In genomic region chr11:70763582-70763935, GRCm38 (mm10) we compare ENCODE assay signal across 8 mouse cellular contexts. TPM values are rescaled to one million over a fixed set of nuclear protein-coding genes. Genes with fewer than 3 reads are reported as not detected.
DNase-seq lines count a peak whose midpoint lies in the region; ATAC-seq and TF ChIP-seq lines count a peak whose summit lies in the region.

No protein-coding gene starts in this region.

- H3K36me3 ChIP-seq in spleen, adult 2 months (ENCODE audit: control insufficient read depth, insufficient read depth, low read length): no peaks in the 10 kb centered on the region
- no peaks in the 10 kb centered on the region for H3K36me3 ChIP-seq in forebrain, embryonic 11.5 days (ENCODE audit: control insufficient read depth, insufficient read depth, low read length)
- peaks cover 8% of the 10 kb centered on the region; the same call in 1 of the 2 replicates for H3K36me3 ChIP-seq in limb, embryonic 13.5 days
- no peaks in the 10 kb centered on the region for H3K36me3 ChIP-seq in stomach, embryonic 16.5 days (ENCODE audit: control insufficient read depth, insufficient read depth, low read length)

- 10% methylated on average over 3 of the region's 3 CpGs for WGBS in spleen, adult 2 months
- WGBS in forebrain, embryonic 11.5 days: 37% methylated on average over 3 of the region's 3 CpGs
- WGBS in limb, embryonic 13.5 days: 34% methylated on average over 3 of the region's 3 CpGs
- 22% methylated on average over 3 of the region's 3 CpGs for WGBS in stomach, embryonic 16.5 days

- ATAC-seq in forebrain, embryonic 11.5 days (replicated peaks; ENCODE audit: low FRiP score): no peak
- no peak for ATAC-seq in limb, embryonic 13.5 days (ENCODE audit: low FRiP score, low read depth)
- no peak for ATAC-seq in stomach, embryonic 16.5 days (ENCODE audit: insufficient read depth, low FRiP score)
- ATAC-seq in cerebellum, adult (ENCODE audit: insufficient number of reproducible peaks, low FRiP score, low TSS enrichment): no peak

- H3K9ac ChIP-seq in forebrain, embryonic 11.5 days (ENCODE audit: low read length): peak overlapping the region; percentile 86
- H3K9ac ChIP-seq in limb, embryonic 13.5 days: peak overlapping the region; percentile 77
- H3K9ac ChIP-seq in stomach, embryonic 16.5 days (ENCODE audit: low read length): peak overlapping the region; percentile 89

- no peak for TF ChIP-seq CTCF in spleen, adult 2 months (IDR thresholded peaks at IDR 0.05; ENCODE audit: extremely low read depth, insufficient read depth, insufficient read length, insufficient replicate concordance)

- no peaks in the 10 kb centered on the region for H3K9me3 ChIP-seq in forebrain, embryonic 11.5 days (ENCODE audit: control insufficient read depth, low read length)
- no peaks in the 10 kb centered on the region for H3K9me3 ChIP-seq in limb, embryonic 13.5 days
- no peaks in the 10 kb centered on the region for H3K9me3 ChIP-seq in stomach, embryonic 16.5 days (replicated peaks; ENCODE audit: control insufficient read depth, low read length)

- H3K4me2 ChIP-seq in forebrain, embryonic 11.5 days (ENCODE audit: low read depth, low read length, severe bottlenecking): peak overlapping the region; percentile 79
- peak overlapping the region; percentile 79 for H3K4me2 ChIP-seq in limb, embryonic 13.5 days (replicated peaks)
- peak overlapping the region; percentile 77 for H3K4me2 ChIP-seq in stomach, embryonic 16.5 days (ENCODE audit: low read depth, low read length)

- peak overlapping the region; percentile 81 for H3K4me3 ChIP-seq in spleen, adult 2 months (ENCODE audit: extremely low read depth, insufficient read depth, insufficient read length)
- peak overlapping the region; percentile 82 for H3K4me3 ChIP-seq in forebrain, embryonic 11.5 days (ENCODE audit: low read depth, low read length)
- peak overlapping the region; percentile 69 for H3K4me3 ChIP-seq in limb, embryonic 13.5 days
- peak overlapping the region; percentile 78 for H3K4me3 ChIP-seq in stomach, embryonic 16.5 days (replicated peaks; ENCODE audit: low read length)

- H3K27ac ChIP-seq in spleen, adult 2 months (ENCODE audit: insufficient read depth, low read length): peak overlapping the region; percentile 93
- no peak overlapping the region for H3K27ac ChIP-seq in forebrain, embryonic 11.5 days (ENCODE audit: low read depth, low read length)
- peak overlapping the region; percentile 61; the same call in 1 of the 2 replicates for H3K27ac ChIP-seq in limb, embryonic 13.5 days
- H3K27ac ChIP-seq in stomach, embryonic 16.5 days (ENCODE audit: low read length): peak overlapping the region; percentile 82

- no peak for TF ChIP-seq POLR2A in spleen, adult 2 months (IDR thresholded peaks at IDR 0.05; ENCODE audit: low read depth, low read length)

- DNase-seq in spleen, adult 2 months (ENCODE audit: low read depth in 1 of 2, low spot score in 2 of 2): no peak
- no peak for DNase-seq in spleen, adult 12 weeks (ENCODE audit: low spot score)
- DNase-seq in forebrain, embryonic 11.5 days (ENCODE audit: low spot score): no peak
- no peak for DNase-seq in gastrocnemius, adult 8-10 months (ENCODE audit: low spot score in 2 of 2)
- no peak for DNase-seq in adrenal gland, postnatal 14 days

- no peaks in the 10 kb centered on the region for H3K27me3 ChIP-seq in spleen, adult 2 months (ENCODE audit: control insufficient read depth, insufficient read depth, low read length)
- H3K27me3 ChIP-seq in forebrain, embryonic 11.5 days (ENCODE audit: control insufficient read depth, insufficient read depth, low read length): no peaks in the 10 kb centered on the region
- no peaks in the 10 kb centered on the region for H3K27me3 ChIP-seq in limb, embryonic 13.5 days
- H3K27me3 ChIP-seq in stomach, embryonic 16.5 days (ENCODE audit: control insufficient read depth, insufficient read depth, low read length): no peaks in the 10 kb centered on the region

- peaks cover 2% of the 10 kb centered on the region; the same call in 1 of the 2 replicates for H3K4me1 ChIP-seq in spleen, adult 2 months (ENCODE audit: control insufficient read depth, insufficient read depth, insufficient read length)
- no peaks in the 10 kb centered on the region for H3K4me1 ChIP-seq in forebrain, embryonic 11.5 days (replicated peaks; ENCODE audit: control insufficient read depth, insufficient read depth, low read length)
- H3K4me1 ChIP-seq in limb, embryonic 13.5 days: peaks cover 12% of the 10 kb centered on the region
- H3K4me1 ChIP-seq in stomach, embryonic 16.5 days (ENCODE audit: control insufficient read depth, insufficient read depth, low read length): 0 out of 2 replicates have a peak, but pooled peaks cover 5% of the 10 kb centered on the region

RNA-seq across cellular contexts. Expression of gene Zfp3, which starts 0.5 kb away (rescaled TPM):
- 1.2 and 1.4 TPM in 2 replicates for polyA plus RNA-seq in spleen, adult 2 months (2012; rRNA removed)
- 9.2 and 10.4 TPM in 2 replicates for polyA plus RNA-seq in forebrain, embryonic 11.5 days (2014; fragmentation: Nextera tagmentation; extraction: Ambion mirVana)
- 6.8 TPM in 2 replicates for polyA plus RNA-seq in limb, embryonic 13.5 days (2015; fragmentation: Nextera tagmentation; extraction: Ambion mirVana)
- 5.0 and 5.9 TPM in 2 replicates for polyA plus RNA-seq in stomach, embryonic 16.5 days (2015; fragmentation: Nextera tagmentation; extraction: Ambion mirVana)
- total RNA-seq in gastrocnemius, adult 8-10 months (2022): 10 to 100 TPM; 12.5 to 14.8 (median 13.5) TPM
- total RNA-seq in adrenal gland, postnatal 14 days (2021): 8.7 and 10.3 TPM in 2 replicates

RNA-seq across cellular contexts. Expression of gene Scimp, which starts 48.8 kb away (rescaled TPM):
- polyA plus RNA-seq in spleen, adult 2 months (2012; rRNA removed): 6.8 and 7.6 TPM in 2 replicates
- not detected in 2 replicates for polyA plus RNA-seq in forebrain, embryonic 11.5 days (2014; fragmentation: Nextera tagmentation; extraction: Ambion mirVana)
- 0.22 and 0.23 TPM in 2 replicates for polyA plus RNA-seq in limb, embryonic 13.5 days (2015; fragmentation: Nextera tagmentation; extraction: Ambion mirVana)
- polyA plus RNA-seq in stomach, embryonic 16.5 days (2015; fragmentation: Nextera tagmentation; extraction: Ambion mirVana): 0.66 TPM in 1 of 2 replicates, not detected in the other
- total RNA-seq in gastrocnemius, adult 8-10 months (2022): not detected
- 0.41 and 1.2 TPM in 2 replicates for total RNA-seq in adrenal gland, postnatal 14 days (2021)
